ENCODE assay signal across 27 mouse cellular contexts in genomic region chr9:20982171-20982570, GRCm38 (mm10). TPM values are rescaled to one million over a fixed set of nuclear protein-coding genes. Genes with fewer than 3 reads are reported as not detected.
"Had no signal": no experiment of that assay in that cellular context is flagged by ENCODE, and none has a peak within 500 bp of the region (broad histone marks: within the 10 kb centered on the region; RNA-seq: fewer than 3 reads in every experiment).

No protein-coding gene starts in this region.

- ATAC-seq: hindbrain, postnatal 0 days; intestine, embryonic 16.5 days; liver, embryonic 12.5 days had no signal

- H3K4me1 ChIP-seq: hindbrain, embryonic 13.5 days; hindbrain, embryonic 15.5 days had no signal

- H3K36me3 ChIP-seq: heart, embryonic 13.5 days; heart, embryonic 15.5 days; hindbrain, embryonic 13.5 days; hindbrain, embryonic 15.5 days; kidney, embryonic 15.5 days; limb, embryonic 12.5 days; limb, embryonic 15.5 days; liver, embryonic 12.5 days had no signal

- H3K27ac ChIP-seq: heart, adult 2 months; heart, embryonic 13.5 days; heart, embryonic 15.5 days; hindbrain, embryonic 13.5 days; hindbrain, embryonic 15.5 days; hindbrain, postnatal 0 days; kidney, postnatal 0 days; limb, embryonic 12.5 days; limb, embryonic 15.5 days; liver, embryonic 12.5 days; liver, embryonic 14.5 days had no signal

- DNase-seq: gastrocnemius, postnatal 14 days; gastrocnemius, postnatal 36 days; heart, adult 11 months; heart, adult 2 months; heart, postnatal 14 days; heart, postnatal 36 days; kidney, adult 11 months; kidney, adult 2 months; kidney, adult 9 months; kidney, postnatal 14 days; kidney, postnatal 36 days; layer of hippocampus, adult 9-11 months; layer of hippocampus, postnatal 36 days; left cerebral cortex, postnatal 4 days had no signal

- H3K27me3 ChIP-seq: heart, embryonic 15.5 days; hindbrain, embryonic 13.5 days; hindbrain, embryonic 15.5 days; kidney, embryonic 15.5 days; limb, embryonic 12.5 days; limb, embryonic 15.5 days had no signal

- H3K4me2 ChIP-seq: heart, embryonic 11.5 days; heart, embryonic 13.5 days; heart, embryonic 15.5 days; hindbrain, embryonic 13.5 days; hindbrain, embryonic 15.5 days; kidney, embryonic 15.5 days; limb, embryonic 12.5 days; limb, embryonic 15.5 days; liver, embryonic 12.5 days had no signal

- H3K9ac ChIP-seq: heart, embryonic 13.5 days; heart, embryonic 15.5 days; hindbrain, embryonic 13.5 days; hindbrain, embryonic 15.5 days; kidney, embryonic 15.5 days; limb, embryonic 12.5 days; limb, embryonic 15.5 days; liver, embryonic 12.5 days; liver, embryonic 14.5 days had no signal

- H3K9me3 ChIP-seq: heart, embryonic 13.5 days; heart, embryonic 15.5 days; hindbrain, embryonic 13.5 days; hindbrain, embryonic 15.5 days; kidney, embryonic 15.5 days; limb, embryonic 12.5 days; limb, embryonic 15.5 days; liver, embryonic 12.5 days had no signal

- H3K4me3 ChIP-seq: heart, adult 2 months; heart, embryonic 13.5 days; heart, embryonic 15.5 days; hindbrain, embryonic 13.5 days; hindbrain, embryonic 15.5 days; kidney, embryonic 15.5 days; limb, embryonic 12.5 days; limb, embryonic 15.5 days; liver, embryonic 12.5 days had no signal

RNA-seq across cellular contexts. Expression of gene Icam4, which starts 47.0 kb away (rescaled TPM):
- total RNA-seq: hindbrain, postnatal 0 days; left cerebral cortex, postnatal 4 days had no signal
- polyA plus RNA-seq: hindbrain, embryonic 15.5 days had no signal
